Mouse (Mus musculus): ENCODE data around the gene Sh2d6. TPM values are rescaled to one million over a fixed set of nuclear protein-coding genes. Genes with fewer than 3 reads are reported as not detected.

Gene Sh2d6
- polyA plus RNA-seq, 1 experiment from 2014 or later, result 1.1 TPM

DNA sequence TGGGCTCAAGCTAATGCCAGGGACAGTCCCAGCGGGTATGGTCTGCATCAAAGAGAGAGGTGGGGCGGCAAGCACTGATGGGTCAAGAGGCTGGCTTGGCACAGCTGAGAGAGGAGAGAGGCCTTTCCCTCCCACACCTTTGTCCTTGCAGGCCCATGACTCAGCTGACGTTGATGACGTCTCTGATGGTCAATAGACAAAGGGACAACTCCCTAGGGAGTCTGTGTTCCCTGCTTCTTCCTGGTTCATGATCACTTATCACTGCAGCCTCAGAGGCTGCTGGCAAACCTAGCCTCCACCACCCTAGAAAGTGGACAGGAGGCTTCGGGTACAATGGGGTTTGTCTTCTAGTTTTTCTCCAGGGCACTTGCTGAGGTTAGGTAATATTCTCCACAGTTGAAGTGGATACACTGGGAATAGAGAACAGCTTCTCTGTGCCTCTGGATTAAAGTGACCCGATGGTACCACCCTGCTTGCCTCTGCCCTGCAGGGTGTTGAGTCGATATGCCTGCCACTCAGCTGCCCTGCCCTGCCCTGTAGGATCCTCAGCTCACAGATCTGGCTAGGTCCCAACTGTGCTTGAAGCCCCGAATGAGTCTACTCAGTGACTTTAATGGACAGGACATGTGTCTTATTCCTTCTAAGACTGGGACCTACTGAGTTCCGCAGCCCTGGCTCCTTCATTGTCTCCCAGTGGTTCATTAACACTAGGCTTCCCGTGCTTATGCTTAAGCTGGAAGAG lies 7.1 kb upstream of the Sh2d6 start:
- ATAC-seq (ENCODE audit: low FRiP score, low TSS enrichment) (no peak), DNase-seq (no peak)
- no peaks in the 10 kb centered on the region for H3K36me3 ChIP-seq (ENCODE audit: control insufficient read depth, insufficient read depth, low read length)
- no peak overlapping the region for H3K27ac ChIP-seq (replicated peaks; ENCODE audit: low read depth, low read length)
- H3K4me3 ChIP-seq (replicated peaks; ENCODE audit: low read depth, low read length), result no peak overlapping the region
- no peaks in the 10 kb centered on the region for H3K27me3 ChIP-seq (ENCODE audit: control insufficient read depth, insufficient read depth, low read length)
- peaks cover 8% of the 10 kb centered on the region for H3K4me1 ChIP-seq (ENCODE audit: control insufficient read depth, insufficient read depth, low read length)
- H3K9me3 ChIP-seq (ENCODE audit: control insufficient read depth, low read length), result no peaks in the 10 kb centered on the region
- no peak overlapping the region for H3K9ac ChIP-seq (replicated peaks; ENCODE audit: low read length)
- WGBS, result 77% methylated on average over 10 of the region's 10 CpGs
- H3K4me2 ChIP-seq (ENCODE audit: low read length), result no peak overlapping the region

DNA sequence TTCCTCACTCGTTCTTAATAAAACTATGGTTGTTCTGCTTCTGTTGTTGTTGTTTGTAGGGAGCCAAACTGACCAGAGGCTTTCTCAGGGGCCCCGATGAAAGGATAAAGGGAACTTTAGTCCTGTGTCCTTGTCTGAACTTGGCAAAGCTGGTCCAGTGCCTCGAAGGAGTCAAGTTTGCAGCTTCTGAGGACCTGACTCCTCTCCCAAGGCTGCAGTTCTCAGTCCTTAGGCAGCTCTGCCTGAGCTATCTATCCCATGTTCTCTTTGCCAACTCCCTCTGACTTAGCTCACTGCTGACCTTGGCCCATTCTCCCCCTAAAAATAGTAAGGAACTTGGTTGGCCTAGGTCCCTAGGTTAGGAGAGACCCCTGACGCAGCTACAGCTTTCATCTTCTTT lies 5.6 kb upstream of the Sh2d6 start:
- 82% methylated on average over 4 of the region's 4 CpGs for WGBS
- ATAC-seq (ENCODE audit: low FRiP score, low TSS enrichment), result no peak

GRCm38 (mm10) chr6:72524160-72524559 lies 2.7 kb upstream of the Sh2d6 start:
- H3K9me3 ChIP-seq (ENCODE audit: control insufficient read depth, low read length), result no peaks in the 10 kb centered on the region
- no peaks in the 10 kb centered on the region for H3K36me3 ChIP-seq (ENCODE audit: control insufficient read depth, insufficient read depth, low read length)
- H3K27ac ChIP-seq (replicated peaks; ENCODE audit: low read depth, low read length), result no peak overlapping the region
- H3K4me1 ChIP-seq (ENCODE audit: control insufficient read depth, insufficient read depth, low read length), result peaks cover 25% of the 10 kb centered on the region
- no peak overlapping the region for H3K4me2 ChIP-seq (ENCODE audit: low read length)
- no peak for DNase-seq
- WGBS, result 90% methylated on average over 2 of the region's 2 CpGs
- no peaks in the 10 kb centered on the region for H3K27me3 ChIP-seq (ENCODE audit: control insufficient read depth, insufficient read depth, low read length)
- no peak overlapping the region for H3K9ac ChIP-seq (replicated peaks; ENCODE audit: low read length)
- no peak overlapping the region for H3K4me3 ChIP-seq (replicated peaks; ENCODE audit: low read depth, low read length)
- ATAC-seq (ENCODE audit: low FRiP score, low TSS enrichment), result no peak

More for the DNA sequence above, 5.6 kb upstream of the Sh2d6 start:
- Histone ChIP-seq H3K9me3 (ENCODE audit: control insufficient read depth, low read length) (no peaks in the 10 kb centered on the region), H3K4me1 (ENCODE audit: control insufficient read depth, insufficient read depth, low read length) (no peaks in the 10 kb centered on the region), H3K4me2 (ENCODE audit: low read length) (no peak overlapping the region), H3K9ac (replicated peaks; ENCODE audit: low read length) (no peak overlapping the region), H3K36me3 (ENCODE audit: control insufficient read depth, insufficient read depth, low read length) (no peaks in the 10 kb centered on the region), H3K27ac (replicated peaks; ENCODE audit: low read depth, low read length) (no peak overlapping the region), H3K27me3 (ENCODE audit: control insufficient read depth, insufficient read depth, low read length) (no peaks in the 10 kb centered on the region), H3K4me3 (replicated peaks; ENCODE audit: low read depth, low read length) (no peak overlapping the region)
- no peak for DNase-seq

DNA sequence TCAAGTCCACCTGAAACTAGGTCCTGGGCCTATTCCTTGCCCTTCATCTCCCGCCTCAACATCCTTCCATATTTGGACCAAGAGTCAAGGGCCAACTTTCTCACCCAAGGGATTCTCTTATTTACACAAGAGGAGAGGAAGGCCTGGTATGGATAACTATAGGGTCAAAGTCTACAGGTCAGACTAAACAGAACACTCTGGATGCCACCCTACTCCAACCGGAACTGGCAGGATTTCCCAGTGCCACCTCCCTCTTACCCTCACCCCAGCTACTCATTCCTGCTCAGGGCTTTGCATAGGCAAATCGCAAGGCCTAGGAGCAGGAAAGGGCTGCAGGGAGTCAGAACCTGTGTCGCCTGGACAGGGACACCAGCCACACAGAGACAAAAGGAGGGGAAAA lies 1.7 kb upstream of the Sh2d6 start:
- Histone ChIP-seq H3K36me3 (ENCODE audit: control insufficient read depth, insufficient read depth, low read length) (no peaks in the 10 kb centered on the region), H3K27me3 (ENCODE audit: control insufficient read depth, insufficient read depth, low read length) (no peaks in the 10 kb centered on the region), H3K9me3 (ENCODE audit: control insufficient read depth, low read length) (no peaks in the 10 kb centered on the region), H3K27ac (replicated peaks; ENCODE audit: low read depth, low read length) (no peak overlapping the region), H3K9ac (replicated peaks; ENCODE audit: low read length) (no peak overlapping the region), H3K4me1 (ENCODE audit: control insufficient read depth, insufficient read depth, low read length) (peaks cover 34% of the 10 kb centered on the region), H3K4me2 (ENCODE audit: low read length) (no peak overlapping the region), H3K4me3 (replicated peaks; ENCODE audit: low read depth, low read length) (no peak overlapping the region)
- 80% methylated on average over 4 of the region's 4 CpGs for WGBS
- DNase-seq, result no peak
- ATAC-seq (ENCODE audit: low FRiP score, low TSS enrichment), result no peak

GRCm38 (mm10) chr6:72522288-72522687 lies 781 bp upstream of the Sh2d6 start:
- no peaks in the 10 kb centered on the region for H3K36me3 ChIP-seq (ENCODE audit: control insufficient read depth, insufficient read depth, low read length)
- H3K27me3 ChIP-seq (ENCODE audit: control insufficient read depth, insufficient read depth, low read length), result no peaks in the 10 kb centered on the region
- ATAC-seq (ENCODE audit: low FRiP score, low TSS enrichment), result no peak
- H3K9ac ChIP-seq (replicated peaks; ENCODE audit: low read length), result no peak overlapping the region
- H3K4me2 ChIP-seq (ENCODE audit: low read length), result no peak overlapping the region
- no peak overlapping the region for H3K4me3 ChIP-seq (replicated peaks; ENCODE audit: low read depth, low read length)
- 86% methylated on average over 5 of the region's 5 CpGs for WGBS
- H3K27ac ChIP-seq (replicated peaks; ENCODE audit: low read depth, low read length), result no peak overlapping the region
- H3K9me3 ChIP-seq (ENCODE audit: control insufficient read depth, low read length), result no peaks in the 10 kb centered on the region
- peaks cover 34% of the 10 kb centered on the region for H3K4me1 ChIP-seq (ENCODE audit: control insufficient read depth, insufficient read depth, low read length)
- DNase-seq, result no peak

DNA sequence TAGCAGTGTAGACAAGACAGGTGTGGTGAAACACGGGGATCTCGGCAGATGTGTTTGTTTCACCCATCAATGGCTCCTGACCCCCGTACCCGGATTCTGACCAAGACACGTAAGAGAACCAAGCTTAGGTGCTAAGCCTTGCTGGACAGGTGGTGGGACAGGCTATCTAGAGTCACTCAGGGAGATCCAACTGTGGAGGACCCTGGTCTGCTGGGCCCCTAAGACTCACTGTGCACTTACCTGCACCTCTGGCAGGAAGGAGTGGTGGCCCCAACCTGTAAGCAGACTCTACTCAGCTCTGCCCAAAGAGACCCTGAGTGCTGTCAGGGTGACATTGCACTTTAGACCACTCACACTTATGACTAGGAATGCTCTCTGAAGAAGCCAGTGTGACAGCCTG lies 603 bp downstream of the Sh2d6 start:
- no peak overlapping the region for H3K4me2 ChIP-seq (ENCODE audit: low read length)
- peaks cover 34% of the 10 kb centered on the region for H3K4me1 ChIP-seq (ENCODE audit: control insufficient read depth, insufficient read depth, low read length)
- H3K9me3 ChIP-seq (ENCODE audit: control insufficient read depth, low read length), result no peaks in the 10 kb centered on the region
- no peaks in the 10 kb centered on the region for H3K27me3 ChIP-seq (ENCODE audit: control insufficient read depth, insufficient read depth, low read length)
- no peak for ATAC-seq (ENCODE audit: low FRiP score, low TSS enrichment)
- DNase-seq, result no peak
- H3K9ac ChIP-seq (replicated peaks; ENCODE audit: low read length), result no peak overlapping the region
- WGBS, result 97% methylated on average over 5 of the region's 5 CpGs
- H3K27ac ChIP-seq (replicated peaks; ENCODE audit: low read depth, low read length), result peak overlapping the region; percentile 96
- H3K4me3 ChIP-seq (replicated peaks; ENCODE audit: low read depth, low read length), result no peak overlapping the region
- no peaks in the 10 kb centered on the region for H3K36me3 ChIP-seq (ENCODE audit: control insufficient read depth, insufficient read depth, low read length)

- H3K27me3 ChIP-seq (ENCODE audit: control insufficient read depth, insufficient read depth, low read length), result no peaks in the 10 kb centered on the region
- peak overlapping the region; percentile 44 for H3K4me2 ChIP-seq (ENCODE audit: low read length)
- DNase-seq, result peak; percentile 96
- H3K4me3 ChIP-seq (replicated peaks; ENCODE audit: low read depth, low read length), result no peak overlapping the region
- no peak overlapping the region; the same call in 1 of the 2 replicates for H3K9ac ChIP-seq (replicated peaks; ENCODE audit: low read length)
- 2% methylated on average over 10 of the region's 10 CpGs for WGBS
- peak overlapping the region; percentile 96 for H3K27ac ChIP-seq (replicated peaks; ENCODE audit: low read depth, low read length)
- peaks cover 34% of the 10 kb centered on the region for H3K4me1 ChIP-seq (ENCODE audit: control insufficient read depth, insufficient read depth, low read length)
- H3K9me3 ChIP-seq (ENCODE audit: control insufficient read depth, low read length), result no peaks in the 10 kb centered on the region
- ATAC-seq (ENCODE audit: low FRiP score, low TSS enrichment), result peak; percentile 89
- H3K36me3 ChIP-seq (ENCODE audit: control insufficient read depth, insufficient read depth, low read length), result no peaks in the 10 kb centered on the region
Measured at GRCm38 (mm10) chr6:72519892-72520663, 1.4 kb downstream of the Sh2d6 start.

DNA sequence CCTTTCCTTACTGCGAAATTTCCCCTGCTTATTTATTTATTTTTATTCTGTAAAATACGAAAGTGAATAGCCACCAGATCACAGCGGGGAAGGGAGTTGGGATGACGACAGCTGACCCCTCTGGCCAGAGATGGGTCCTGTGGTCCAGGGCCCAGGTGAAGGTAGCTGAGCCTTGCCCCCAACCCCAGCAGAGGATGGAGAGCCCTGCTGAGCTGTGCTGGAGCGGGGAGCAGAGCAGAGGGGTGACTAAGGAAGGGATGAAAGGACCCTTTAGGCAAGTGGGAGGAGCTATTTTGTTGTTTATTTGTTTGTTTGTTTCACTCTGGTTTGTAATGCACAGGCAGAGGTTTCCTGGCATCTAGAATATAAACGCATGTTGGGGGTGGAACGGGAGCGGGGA lies 2.2 kb downstream of the Sh2d6 start:
- peak overlapping the region; percentile 96 for H3K27ac ChIP-seq (replicated peaks; ENCODE audit: low read depth, low read length)
- H3K4me2 ChIP-seq (ENCODE audit: low read length), result peak overlapping the region; percentile 44
- no peaks in the 10 kb centered on the region for H3K9me3 ChIP-seq (ENCODE audit: control insufficient read depth, low read length)
- no peaks in the 10 kb centered on the region for H3K27me3 ChIP-seq (ENCODE audit: control insufficient read depth, insufficient read depth, low read length)
- H3K4me3 ChIP-seq (replicated peaks; ENCODE audit: low read depth, low read length), result 0 out of 2 replicates have a peak overlapping the region, but pooled peaks have one; percentile 2
- H3K36me3 ChIP-seq (ENCODE audit: control insufficient read depth, insufficient read depth, low read length), result no peaks in the 10 kb centered on the region
- peaks cover 34% of the 10 kb centered on the region for H3K4me1 ChIP-seq (ENCODE audit: control insufficient read depth, insufficient read depth, low read length)
- peak; percentile 35; the same call in 1 of the 2 replicates for ATAC-seq (ENCODE audit: low FRiP score, low TSS enrichment)
- WGBS, result 17% methylated on average over 8 of the region's 8 CpGs
- no peak overlapping the region for H3K9ac ChIP-seq (replicated peaks; ENCODE audit: low read length)
- DNase-seq, result no peak
